Mouse (Mus musculus): Measurements from ENCODE around the gene Fbxw17. TPM values are rescaled to one million over a fixed set of nuclear protein-coding genes. Genes with fewer than 3 reads are reported as not detected.

Gene Fbxw17
- 4.1 and 4.6 TPM in 2 replicates for polyA plus RNA-seq (2012; rRNA removed)

GRCm38 (mm10) chr13:50417389-50418183 is at the start of gene Fbxw17:
TSS of gene Fbxw17 (plus strand) at chr13:50417864.

DNA sequence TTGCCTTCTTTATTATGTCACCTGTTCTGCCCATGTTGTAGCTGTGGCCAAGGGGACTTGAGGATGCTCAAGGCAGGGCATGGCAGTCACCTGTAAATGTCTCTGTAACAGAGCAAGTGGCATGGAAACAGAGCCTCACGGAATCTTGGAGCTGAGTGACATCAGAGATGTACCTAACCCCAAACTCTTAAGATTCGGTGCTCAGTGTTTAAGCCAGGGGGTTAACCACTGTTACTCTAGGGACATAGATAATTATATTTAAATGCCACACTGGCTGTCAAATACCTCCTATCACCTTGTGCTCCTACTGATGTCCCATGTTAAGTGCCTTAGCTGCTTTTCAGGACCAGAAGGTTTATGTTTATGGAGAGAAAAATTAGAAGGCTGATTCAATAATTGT is 26.1 kb downstream of the Fbxw17 start, which contains the start of gene Gm47429:
Gm47429 (minus strand) TSS at position 101 of the 400 bp plus-strand sequence.

DNA sequence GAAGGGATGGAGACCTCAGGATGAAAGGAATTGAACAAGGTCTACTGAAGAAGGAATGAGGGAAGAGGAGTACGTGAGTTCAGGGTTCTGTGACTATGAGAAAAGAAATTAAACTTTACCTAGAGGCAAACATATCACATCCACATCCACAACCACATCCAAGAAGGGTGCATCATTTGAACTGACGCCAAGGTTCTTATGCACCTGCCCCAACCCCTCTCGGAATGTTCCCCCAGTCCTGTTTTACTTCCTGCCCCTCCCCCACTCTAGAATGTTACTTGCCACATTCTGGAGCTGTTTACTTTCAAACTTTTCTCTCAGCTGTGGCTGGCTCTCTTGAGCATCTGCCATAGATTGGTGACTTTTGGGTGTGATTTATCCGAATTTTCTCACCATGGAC is 49.3 kb downstream of the Fbxw17 start, which contains the start of gene Nutm2:
Nutm2 (plus strand) TSS at position 301 of the 400 bp plus-strand sequence.

Other genes starting within 250 kb of the Fbxw17 start
- gene Gm906, start 167.6 kb upstream of the Fbxw17 start, polyA plus RNA-seq (2012; rRNA removed) = not detected in 2 replicates
- gene Gm47429, start 26.0 kb downstream of the Fbxw17 start, polyA plus RNA-seq (2012; rRNA removed) = not detected in 2 replicates
- not detected in 2 replicates for gene Nutm2, start 49.4 kb downstream of the Fbxw17 start, polyA plus RNA-seq (2012; rRNA removed)
- gene Gm904, start 225.4 kb downstream of the Fbxw17 start, polyA plus RNA-seq (2012; rRNA removed) = not detected in 2 replicates

Measured in liver, embryonic 18 days (tissue).